Mouse (Mus musculus) CH12.LX (cell line): ENCODE results near the gene Olfr74. TPM values are rescaled to one million over a fixed set of nuclear protein-coding genes. Genes with fewer than 3 reads are reported as not detected.

ENCODE experiments used
- DNase-seq: peaks from one replicate; pipeline ENCODE4 v3.0.0-alpha.2; 2013; ENCODE audit errors: extremely low read depth
- H3K27ac ChIP-seq: 2 replicates; pipeline ENCODE4 v1.5.1; 2012; ENCODE audit warnings: low read depth, mild to moderate bottlenecking, control low read depth, moderate library complexity; ENCODE audit not compliant: insufficient read depth
- H3K27me3 ChIP-seq: replicated peaks from 2 replicates; pipeline ENCODE3; 2012; ENCODE audit warnings: inconsistent platforms
- H3K36me3 ChIP-seq, 2 experiments: replicated peaks in 1 of 2; 2 replicates each; pipeline versions ENCODE3 to v1.6.1; 2012; ENCODE audit warnings: inconsistent platforms in 1 of 2, low read length in 1 of 2, mild to moderate bottlenecking in 1 of 2, mixed read lengths in 1 of 2, moderate library complexity in 1 of 2; ENCODE audit not compliant: control insufficient read depth in 1 of 2, insufficient read depth in 1 of 2
- H3K4me1 ChIP-seq, 2 experiments: 2 replicates each; pipeline ENCODE4 v1.6.1; 2012; ENCODE audit warnings: inconsistent platforms in 1 of 2, moderate library complexity in 1 of 2; ENCODE audit not compliant: insufficient read depth in 2 of 2, control insufficient read depth in 1 of 2
- H3K4me2 ChIP-seq: 2 replicates; pipeline ENCODE4 v1.6.1; 2012; ENCODE audit warnings: low read depth, mild to moderate bottlenecking, control low read depth; ENCODE audit not compliant: poor library complexity, insufficient read depth, severe bottlenecking
- H3K4me3 ChIP-seq, 3 experiments: fragments of 150-350 bp in 1 of 3; sonication (generic) in 1 of 3; replicated peaks in 1 of 3; 2 replicates each; pipeline versions ENCODE3 to v1.5.1; 2011 to 2012; ENCODE audit warnings: low read depth in 2 of 3, low read length in 2 of 3, mild to moderate bottlenecking in 2 of 3, moderate library complexity in 2 of 3, control low read depth in 1 of 3, improper control_type of control experiment in 1 of 3, inconsistent platforms in 1 of 3, mixed read lengths in 1 of 3; ENCODE audit not compliant: poor library complexity in 1 of 3
- H3K79me2 ChIP-seq: replicated peaks from 2 replicates; pipeline ENCODE4 v1.6.1; 2012; ENCODE audit warnings: mild to moderate bottlenecking, moderate library complexity; ENCODE audit not compliant: control insufficient read depth, poor library complexity, insufficient read depth, severe bottlenecking; ENCODE audit errors: extremely low read depth
- H3K9ac ChIP-seq: 2 replicates; pipeline ENCODE4 v1.6.1; 2012; ENCODE audit warnings: low read depth, mild to moderate bottlenecking, control low read depth, moderate library complexity; ENCODE audit not compliant: insufficient read depth
- H3K9me3 ChIP-seq: replicated peaks from 2 replicates; pipeline ENCODE3; 2012; ENCODE audit warnings: low read length, inconsistent platforms, mixed read lengths
- CHD1 ChIP-seq: IDR thresholded peaks from 2 replicates; pipeline ENCODE4 v1.6.1; 2012; ENCODE audit warnings: low read depth, low read length, improper control_type of control experiment, inconsistent platforms
- CTCF ChIP-seq, 2 experiments: IDR thresholded peaks in 1 of 2; conservative IDR thresholded peaks in 1 of 2; 2 replicates each; pipeline ENCODE4 v1.5.1; 2011 to 2012; ENCODE audit warnings: low read depth in 2 of 2, low read length in 2 of 2, improper control_type of control experiment in 1 of 2, inconsistent platforms in 1 of 2, mild to moderate bottlenecking in 1 of 2, moderate library complexity in 1 of 2
- MAFK ChIP-seq: IDR thresholded peaks from 2 replicates; pipeline ENCODE4 v1.6.1; 2011; ENCODE audit warnings: low read length, improper control_type of control experiment; ENCODE audit not compliant: insufficient replicate concordance
- TBP ChIP-seq: conservative IDR thresholded peaks from 2 replicates; pipeline ENCODE4 v1.6.1; 2011; ENCODE audit warnings: low read depth, low read length, improper control_type of control experiment
- ZMIZ1 ChIP-seq: IDR thresholded peaks from 2 replicates; pipeline ENCODE4 v1.6.1; 2012; ENCODE audit warnings: low read depth, mild to moderate bottlenecking, inconsistent platforms, low read length, improper control_type of control experiment
- ZNF384 ChIP-seq: IDR thresholded peaks from 2 replicates; pipeline ENCODE4 v1.6.1; 2012; ENCODE audit warnings: low read depth, low read length, improper control_type of control experiment, inconsistent platforms
- dilution Hi-C: fragments of 300-500 bp; cut with MboI; formaldehyde crosslinking; loops from 2 replicates; pipeline ENCODE4 v1.14.3; 2020; ENCODE audit warnings: low sequenced_read_pairs; ENCODE audit not compliant: extremely low pct_unique_long_range_greater_than_20kb, extremely low pct_ligation_motif_present
- in situ Hi-C: fragments of 300-500 bp; cut with MboI; formaldehyde crosslinking; loops from 3 replicates; pipeline ENCODE4 v1.14.3; 2019; ENCODE audit warnings: low sequenced_read_pairs, low pct_ligation_motif_present, low pct_unique_long_range_greater_than_20kb, mixed read lengths
- polyA plus RNA-seq: library from polyadenylated mRNA; unstranded; fragments of >175 nt; gene quantifications from 2 replicates; pipeline ENCODE4 v1.2.1, GENCODE M21; 2012; ENCODE audit warnings: low read depth; ENCODE audit not compliant: insufficient read length
- total RNA-seq, 2 experiments: library from RNA; depleted of rRNA; stranded (reverse); fragments of 300-350 nt in 1 of 2; fragments of >200 nt in 1 of 2; gene quantifications; 2 replicates each; pipeline ENCODE4 v1.2.3; 2012 to 2014

Olfr74 gene
- total and polyA plus RNA-seq, 3 experiments: not detected

GRCm38 (mm10) chr2:87953000-87953399 is 21.5 kb downstream of the Olfr74 start, which contains the start of gene Olfr1156:
Gene Olfr1156 (minus strand): TSS chr2:87953100.
- Histone ChIP-seq H3K4me2 (no peak within 1 kb of the TSS), H3K9ac (no peak within 1 kb of the TSS), H3K27me3 (no peaks in the 10 kb centered on the region), H3K27ac (no peak within 1 kb of the TSS), H3K79me2 (no peaks in the 10 kb centered on the region), H3K4me1 (no peaks in the 10 kb centered on the region), H3K4me3 (no peak within 1 kb of the TSS), H3K9me3 (peaks cover 14% of the 10 kb centered on the region), H3K36me3 (no peaks in the 10 kb centered on the region)
- in situ Hi-C loops (no loop called here), dilution Hi-C loops (no loop called here)
- TF ChIP-seq ZMIZ1: no peak
- TF ChIP-seq ZNF384: no peak
- TF ChIP-seq CHD1: no peak
- TF ChIP-seq CTCF (conservative IDR thresholded peaks at IDR 0.05 in 1 of 2, IDR thresholded peaks at IDR 0.05 in 1 of 2; ENCODE audit: low read depth in 2 of 2, low read length in 2 of 2): no peak
- no peak for DNase-seq

DNA sequence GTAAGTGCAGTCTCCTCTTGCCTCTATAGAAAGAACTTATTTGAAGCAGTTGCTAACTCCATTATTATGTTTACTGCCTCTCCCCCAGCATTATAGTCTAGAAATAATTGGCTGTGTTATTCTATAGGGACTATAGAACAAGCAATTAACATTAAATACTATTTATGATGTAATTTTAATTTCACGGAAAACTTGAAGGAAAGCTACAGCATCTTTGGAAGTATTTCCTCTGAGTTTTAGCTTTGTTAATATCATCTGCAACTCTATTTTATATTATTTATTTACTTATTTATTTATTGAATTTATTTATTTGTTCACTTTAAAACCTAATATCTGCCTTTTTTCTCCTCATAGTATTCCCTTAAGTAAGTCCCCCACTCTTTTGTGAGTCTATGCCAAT is 29.4 kb downstream of the Olfr74 start, which contains the start of gene Olfr1155:
Gene Olfr1155 (minus strand): TSS at position 101 of the 400 bp plus-strand sequence.
- TF ChIP-seq TBP (no peak), MAFK (no peak)
- no peaks in the 10 kb centered on the region for H3K36me3 ChIP-seq
- no peak within 1 kb of the TSS for H3K9ac ChIP-seq
- H3K4me1 ChIP-seq: no peaks in the 10 kb centered on the region
- H3K27ac ChIP-seq: no peak within 1 kb of the TSS
- H3K4me3 ChIP-seq: no peak within 1 kb of the TSS
- DNase-seq: no peak
- no peaks in the 10 kb centered on the region for H3K79me2 ChIP-seq
- H3K4me2 ChIP-seq: no peak within 1 kb of the TSS
- dilution Hi-C loops (no loop called here), in situ Hi-C loops (no loop called here)
- no peaks in the 10 kb centered on the region for H3K27me3 ChIP-seq
- peaks cover 16% of the 10 kb centered on the region for H3K9me3 ChIP-seq

Other genes with a start within 250 kb of the Olfr74 start
Only the 20 nearest of the 25 such genes appear.
- gene Olfr1143, start 174.1 kb downstream of the Olfr74 start, total RNA-seq (2012; rRNA removed): not detected in 2 replicates
- gene Olfr1143, start 174.1 kb downstream of the Olfr74 start, total RNA-seq (2014; rRNA removed): not detected in 2 replicates
- not detected in 2 replicates for gene Olfr1143, start 174.1 kb downstream of the Olfr74 start, polyA plus RNA-seq
- gene Olfr1145, start 164.8 kb downstream of the Olfr74 start, total RNA-seq (2012; rRNA removed): not detected in 2 replicates
- not detected in 2 replicates for gene Olfr1145, start 164.8 kb downstream of the Olfr74 start, total RNA-seq (2014; rRNA removed)
- not detected in 2 replicates for gene Olfr1145, start 164.8 kb downstream of the Olfr74 start, polyA plus RNA-seq
- gene Olfr1148, start 144.1 kb downstream of the Olfr74 start, total RNA-seq (2012; rRNA removed): not detected in 2 replicates
- gene Olfr1148, start 144.1 kb downstream of the Olfr74 start, total RNA-seq (2014; rRNA removed): not detected in 2 replicates
- not detected in 2 replicates for gene Olfr1148, start 144.1 kb downstream of the Olfr74 start, polyA plus RNA-seq
- not detected in 2 replicates for gene Olfr1150-ps1, start 130.7 kb downstream of the Olfr74 start, total RNA-seq (2012; rRNA removed)
- not detected in 2 replicates for gene Olfr1150-ps1, start 130.7 kb downstream of the Olfr74 start, total RNA-seq (2014; rRNA removed)
- not detected in 2 replicates for gene Olfr1150-ps1, start 130.7 kb downstream of the Olfr74 start, polyA plus RNA-seq
- not detected in 2 replicates for gene Olfr1151, start 118.8 kb downstream of the Olfr74 start, total RNA-seq (2012; rRNA removed)
- not detected in 2 replicates for gene Olfr1151, start 118.8 kb downstream of the Olfr74 start, total RNA-seq (2014; rRNA removed)
- not detected in 2 replicates for gene Olfr1151, start 118.8 kb downstream of the Olfr74 start, polyA plus RNA-seq
- not detected in 2 replicates for gene Olfr1152, start 108.2 kb downstream of the Olfr74 start, total RNA-seq (2012; rRNA removed)
- not detected in 2 replicates for gene Olfr1152, start 108.2 kb downstream of the Olfr74 start, total RNA-seq (2014; rRNA removed)
- 0.04 and 0.05 TPM in 2 replicates for gene Olfr1152, start 108.2 kb downstream of the Olfr74 start, polyA plus RNA-seq
- gene Olfr1153, start 79.7 kb downstream of the Olfr74 start, total RNA-seq (2012; rRNA removed): not detected in 2 replicates
- not detected in 2 replicates for gene Olfr1153, start 79.7 kb downstream of the Olfr74 start, total RNA-seq (2014; rRNA removed)
- gene Olfr1153, start 79.7 kb downstream of the Olfr74 start, polyA plus RNA-seq: not detected in 2 replicates
- gene Olfr1154, start 69.5 kb downstream of the Olfr74 start, total RNA-seq (2012; rRNA removed): not detected in 2 replicates
- gene Olfr1154, start 69.5 kb downstream of the Olfr74 start, total RNA-seq (2014; rRNA removed): not detected in 2 replicates
- gene Olfr1154, start 69.5 kb downstream of the Olfr74 start, polyA plus RNA-seq: not detected in 2 replicates
- gene Olfr1155, start 29.5 kb downstream of the Olfr74 start, total RNA-seq (2012; rRNA removed): not detected in 2 replicates
- not detected in 2 replicates for gene Olfr1155, start 29.5 kb downstream of the Olfr74 start, total RNA-seq (2014; rRNA removed)
- not detected in 2 replicates for gene Olfr1155, start 29.5 kb downstream of the Olfr74 start, polyA plus RNA-seq
- gene Olfr1156, start 21.6 kb downstream of the Olfr74 start, total RNA-seq (2012; rRNA removed): not detected in 2 replicates
- gene Olfr1156, start 21.6 kb downstream of the Olfr74 start, total RNA-seq (2014; rRNA removed): not detected in 2 replicates
- gene Olfr1156, start 21.6 kb downstream of the Olfr74 start, polyA plus RNA-seq: not detected in 2 replicates
- gene Olfr1157, start 6.4 kb downstream of the Olfr74 start, total RNA-seq (2012; rRNA removed): not detected in 2 replicates
- not detected in 2 replicates for gene Olfr1157, start 6.4 kb downstream of the Olfr74 start, total RNA-seq (2014; rRNA removed)
- gene Olfr1157, start 6.4 kb downstream of the Olfr74 start, polyA plus RNA-seq: not detected in 2 replicates
- gene Olfr1158, start 15.4 kb upstream of the Olfr74 start, total RNA-seq (2012; rRNA removed): not detected in 2 replicates
- gene Olfr1158, start 15.4 kb upstream of the Olfr74 start, total RNA-seq (2014; rRNA removed): not detected in 2 replicates
- not detected in 2 replicates for gene Olfr1158, start 15.4 kb upstream of the Olfr74 start, polyA plus RNA-seq
- gene Olfr1160, start 33.6 kb upstream of the Olfr74 start, total RNA-seq (2012; rRNA removed): not detected in 2 replicates
- not detected in 2 replicates for gene Olfr1160, start 33.6 kb upstream of the Olfr74 start, total RNA-seq (2014; rRNA removed)
- not detected in 2 replicates for gene Olfr1160, start 33.6 kb upstream of the Olfr74 start, polyA plus RNA-seq
- gene Olfr1161, start 48.1 kb upstream of the Olfr74 start, total RNA-seq (2012; rRNA removed): not detected in 2 replicates
- gene Olfr1161, start 48.1 kb upstream of the Olfr74 start, total RNA-seq (2014; rRNA removed): not detected in 2 replicates
- gene Olfr1161, start 48.1 kb upstream of the Olfr74 start, polyA plus RNA-seq: not detected in 2 replicates
- not detected in 2 replicates for gene Olfr73, start 63.0 kb upstream of the Olfr74 start, total RNA-seq (2012; rRNA removed)
- gene Olfr73, start 63.0 kb upstream of the Olfr74 start, total RNA-seq (2014; rRNA removed): not detected in 2 replicates
- gene Olfr73, start 63.0 kb upstream of the Olfr74 start, polyA plus RNA-seq: not detected in 2 replicates
- not detected in 2 replicates for gene Olfr1162, start 76.5 kb upstream of the Olfr74 start, total RNA-seq (2012; rRNA removed)
- gene Olfr1162, start 76.5 kb upstream of the Olfr74 start, total RNA-seq (2014; rRNA removed): not detected in 2 replicates
- gene Olfr1162, start 76.5 kb upstream of the Olfr74 start, polyA plus RNA-seq: not detected in 2 replicates
- gene Olfr1163, start 97.2 kb upstream of the Olfr74 start, total RNA-seq (2012; rRNA removed): not detected in 2 replicates
- gene Olfr1163, start 97.2 kb upstream of the Olfr74 start, total RNA-seq (2014; rRNA removed): not detected in 2 replicates
- not detected in 2 replicates for gene Olfr1163, start 97.2 kb upstream of the Olfr74 start, polyA plus RNA-seq
- not detected in 2 replicates for gene Olfr1164, start 119.3 kb upstream of the Olfr74 start, total RNA-seq (2012; rRNA removed)
- gene Olfr1164, start 119.3 kb upstream of the Olfr74 start, total RNA-seq (2014; rRNA removed): not detected in 2 replicates
- not detected in 2 replicates for gene Olfr1164, start 119.3 kb upstream of the Olfr74 start, polyA plus RNA-seq
- not detected in 2 replicates for gene Olfr1166, start 153.6 kb upstream of the Olfr74 start, total RNA-seq (2012; rRNA removed)
- not detected in 2 replicates for gene Olfr1166, start 153.6 kb upstream of the Olfr74 start, total RNA-seq (2014; rRNA removed)
- gene Olfr1166, start 153.6 kb upstream of the Olfr74 start, polyA plus RNA-seq: not detected in 2 replicates
- gene Olfr1167, start 180.5 kb upstream of the Olfr74 start, total RNA-seq (2012; rRNA removed): not detected in 2 replicates
- not detected in 2 replicates for gene Olfr1167, start 180.5 kb upstream of the Olfr74 start, total RNA-seq (2014; rRNA removed)
- gene Olfr1167, start 180.5 kb upstream of the Olfr74 start, polyA plus RNA-seq: 0.10 and 0.15 TPM in 2 replicates